Mouse (Mus musculus) small intestine, adult 2 months (tissue): ENCODE results near the gene Galp.

Source experiments
- CTCF ChIP-seq: fragments of 200-500 bp; IDR thresholded peaks from 2 replicates; pipeline ENCODE4 v1.5.1; 2012; ENCODE audit warnings: low read depth, mild to moderate bottlenecking, control low read depth, inconsistent platforms, low read length, moderate library complexity, mixed read lengths; ENCODE audit not compliant: insufficient replicate concordance, insufficient read length; ENCODE audit errors: extremely low read depth
- POLR2A ChIP-seq: fragments of 200-500 bp; IDR thresholded peaks from 2 replicates; pipeline ENCODE4 v1.6.1; 2012; ENCODE audit warnings: low read depth, mild to moderate bottlenecking, control low read depth, inconsistent platforms, low read length, moderate library complexity

DNA sequence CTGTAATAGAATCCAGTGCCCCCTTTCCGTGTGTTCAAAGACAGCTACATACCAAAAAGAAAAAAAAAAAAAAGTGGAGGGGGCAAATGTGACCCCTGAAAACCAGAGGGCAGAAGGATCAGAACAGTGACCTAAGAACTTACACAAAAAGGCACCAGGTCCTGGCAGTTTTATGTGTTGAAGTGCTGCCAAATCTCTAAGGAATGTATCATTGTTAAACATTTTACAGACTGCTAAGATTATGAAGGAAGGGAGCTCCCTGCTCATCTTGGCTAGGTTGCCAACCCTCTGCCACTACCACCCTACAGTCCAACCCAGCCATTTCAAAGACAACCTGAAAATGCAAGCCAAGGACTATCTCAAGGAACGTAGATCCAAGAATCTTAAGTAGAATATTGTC lies 10.7 kb upstream of the Galp start:
- TF ChIP-seq CTCF (no peak), POLR2A (no peak)
